In genomic region chr4:123411006-123411731, GRCm38 (mm10) we compare ENCODE assay signal across 8 mouse cellular contexts.
DNase-seq lines count a peak whose midpoint lies in the region; ATAC-seq and TF ChIP-seq lines count a peak whose summit lies in the region.

No protein-coding gene starts in this region.

- ATAC-seq in forebrain, embryonic 11.5 days (replicated peaks; ENCODE audit: low FRiP score), result 0 out of 2 replicates have a peak, but pooled peaks have one; percentile 0
- peak; percentile 3; the same call in 1 of the 2 replicates for ATAC-seq in hindbrain, embryonic 15.5 days (ENCODE audit: low FRiP score, low read depth)
- ATAC-seq in liver, embryonic 14.5 days (ENCODE audit: insufficient read depth), result peak; percentile 53

- peak overlapping the region; percentile 72 for H3K4me3 ChIP-seq in forebrain, embryonic 11.5 days (ENCODE audit: low read depth, low read length)
- peak overlapping the region; percentile 81 for H3K4me3 ChIP-seq in hindbrain, embryonic 15.5 days
- peak overlapping the region; percentile 71 to 74 for H3K4me3 ChIP-seq in liver, embryonic 14.5 days (ENCODE audit: insufficient read depth in 1 of 2, low read depth in 2 of 2, low read length in 2 of 2)
- peak overlapping the region; percentile 43 for H3K4me3 ChIP-seq in myocyte

- no peaks in the 10 kb centered on the region for H3K9me3 ChIP-seq in forebrain, embryonic 11.5 days (ENCODE audit: control insufficient read depth, low read length)
- no peaks in the 10 kb centered on the region for H3K9me3 ChIP-seq in hindbrain, embryonic 15.5 days
- no peaks in the 10 kb centered on the region for H3K9me3 ChIP-seq in liver, embryonic 14.5 days (ENCODE audit: control insufficient read depth, low read length)

- H3K4me2 ChIP-seq in forebrain, embryonic 11.5 days (ENCODE audit: low read depth, low read length, severe bottlenecking), result peak overlapping the region; percentile 90
- H3K4me2 ChIP-seq in hindbrain, embryonic 15.5 days, result peak overlapping the region; percentile 73
- H3K4me2 ChIP-seq in liver, embryonic 14.5 days (ENCODE audit: low read depth), result peak overlapping the region; percentile 85
- H3K4me2 ChIP-seq in myocyte (ENCODE audit: low read depth), result peak overlapping the region; percentile 75

- H3K27me3 ChIP-seq in forebrain, embryonic 11.5 days (ENCODE audit: control insufficient read depth, insufficient read depth, low read length), result no peaks in the 10 kb centered on the region
- no peaks in the 10 kb centered on the region for H3K27me3 ChIP-seq in hindbrain, embryonic 15.5 days
- H3K27me3 ChIP-seq in liver, embryonic 14.5 days (ENCODE audit: control insufficient read depth, insufficient read depth, low read length), result no peaks in the 10 kb centered on the region
- H3K27me3 ChIP-seq in myocyte (ENCODE audit: control insufficient read depth, insufficient read depth, insufficient read length), result no peaks in the 10 kb centered on the region

- peak overlapping the region; percentile 97 for H3K27ac ChIP-seq in forebrain, embryonic 11.5 days (ENCODE audit: low read depth, low read length)
- H3K27ac ChIP-seq in hindbrain, embryonic 15.5 days (replicated peaks), result peak overlapping the region; percentile 92
- H3K27ac ChIP-seq in liver, embryonic 14.5 days, result no peak overlapping the region

- TF ChIP-seq POLR2A in myocyte (IDR thresholded peaks at IDR 0.05; ENCODE audit: insufficient read length, low read depth), result no peak

- peak overlapping the region; percentile 21 for H3ac ChIP-seq in myocyte (ENCODE audit: control insufficient read depth, insufficient read length)

- no peak for TF ChIP-seq CTCF in liver, embryonic 14.5 days (IDR thresholded peaks at IDR 0.05; ENCODE audit: low read depth)

- H3K79me2 ChIP-seq in myocyte (ENCODE audit: control insufficient read depth, insufficient read depth), result peaks cover 51% of the 10 kb centered on the region

- peaks cover 12% of the 10 kb centered on the region for H3K4me1 ChIP-seq in forebrain, embryonic 11.5 days (replicated peaks; ENCODE audit: control insufficient read depth, insufficient read depth, low read length)
- peaks cover 59% of the 10 kb centered on the region for H3K4me1 ChIP-seq in hindbrain, embryonic 15.5 days (replicated peaks)
- peaks cover 7 to 9% of the 10 kb centered on the region in 2 experiments for H3K4me1 ChIP-seq in liver, embryonic 14.5 days (replicated peaks; ENCODE audit: control insufficient read depth in 2 of 2, insufficient read depth in 2 of 2, low read length in 1 of 2)

- WGBS in forebrain, embryonic 11.5 days, result 3% methylated on average over 32 of the region's 36 CpGs
- 2% methylated on average over 36 of the region's 36 CpGs for WGBS in hindbrain, embryonic 15.5 days
- 3% methylated on average over 36 of the region's 36 CpGs for WGBS in liver, embryonic 14.5 days (ENCODE audit: insufficient replicate concordance)

- peak; percentile 57 to 72 for DNase-seq in right cerebral cortex, postnatal 10 days (ENCODE audit: low spot score in 2 of 2)
- no peak for DNase-seq in right cerebral cortex, postnatal 36 days (ENCODE audit: low spot score in 2 of 2)
- DNase-seq in brain, adult 2 months (ENCODE audit: low read depth, low spot score), result peak; percentile 35
- no peak for DNase-seq in forebrain, embryonic 11.5 days (ENCODE audit: low spot score)
- DNase-seq in liver, embryonic 14.5 days (ENCODE audit: low read depth in 3 of 3, low spot score in 3 of 3), result no peak
- no peak for DNase-seq in MN1 (ENCODE audit: low spot score)

- H3K9ac ChIP-seq in forebrain, embryonic 11.5 days (ENCODE audit: low read length), result peak overlapping the region; percentile 93
- peak overlapping the region; percentile 77 for H3K9ac ChIP-seq in hindbrain, embryonic 15.5 days
- peak overlapping the region; percentile 56 for H3K9ac ChIP-seq in liver, embryonic 14.5 days (replicated peaks)

- no peaks in the 10 kb centered on the region; the same call in 1 of the 2 replicates for H3K36me3 ChIP-seq in forebrain, embryonic 11.5 days (ENCODE audit: control insufficient read depth, insufficient read depth, low read length)
- H3K36me3 ChIP-seq in hindbrain, embryonic 15.5 days, result no peaks in the 10 kb centered on the region
- H3K36me3 ChIP-seq in liver, embryonic 14.5 days (replicated peaks; ENCODE audit: control insufficient read depth, insufficient read depth, low read depth), result peaks cover 3% of the 10 kb centered on the region
- peaks cover 6% of the 10 kb centered on the region for H3K36me3 ChIP-seq in myocyte (ENCODE audit: control insufficient read depth, insufficient read depth)

- TF ChIP-seq EP300 in liver, embryonic 14.5 days (IDR thresholded peaks at IDR 0.05; ENCODE audit: low read depth), result no peak

TF ChIP-seq in myocyte, 11 proteins besides CTCF, POLR2A, EP300 and RAD21:
- TF ChIP-seq MAX (IDR thresholded peaks at IDR 0.05; ENCODE audit: low read depth) (no peak), MYOG (IDR thresholded peaks at IDR 0.05; ENCODE audit: control insufficient read depth in 1 of 3, insufficient read depth in 1 of 3, insufficient read length in 2 of 3, low read depth in 2 of 3) (no peak), MYOD1 (IDR thresholded peaks at IDR 0.05; ENCODE audit: control insufficient read depth in 1 of 3, insufficient read length in 2 of 3, low read depth in 2 of 3) (no peak), CEBPB (IDR thresholded peaks at IDR 0.05; ENCODE audit: insufficient read depth, poor library complexity, severe bottlenecking) (no peak), SRF (IDR thresholded peaks at IDR 0.05; ENCODE audit: control insufficient read depth, insufficient read length, low read depth) (no peak), POLR2AphosphoS2 (IDR thresholded peaks at IDR 0.05; ENCODE audit: insufficient read length, low read depth) (peak; percentile 54)

Comparison
In these comparisons a context has a peak if more than half of its experiments do, and no peak if none do; other contexts are left out.
1. DNase-seq: peak in right cerebral cortex, postnatal 10 days (2 of 2) and brain, adult 2 months (single experiment); none in right cerebral cortex, postnatal 36 days (0 of 2), forebrain, embryonic 11.5 days (single experiment), liver, embryonic 14.5 days (0 of 3) and MN1 (single experiment).
2. ATAC-seq: peak in every context shown above with its lines; median percentile 53 in liver, embryonic 14.5 days; 3 in hindbrain, embryonic 15.5 days; 0 in forebrain, embryonic 11.5 days.
3. Peak in every context shown above with its lines, with median percentiles within 50 percentile points of each other: H3K4me2 ChIP-seq, H3K4me3 ChIP-seq and H3K9ac ChIP-seq.